Mouse (Mus musculus) MEL (cell line): ENCODE measurements at regions not wholly inside any gene's neighbourhood (a gene's known extent, or its start where the extent isn't known, plus 50 kb on each side); places are given as distances from the start of the nearest gene placed in this dataset.

Experiments
- CTCF ChIP-seq, 3 experiments: IDR thresholded peaks in 2 of 3; conservative IDR thresholded peaks in 1 of 3; 2 replicates each; pipeline ENCODE4 v1.5.1; 2011 to 2012; ENCODE audit warnings: low read length in 3 of 3, low read depth in 2 of 3, mild to moderate bottlenecking in 2 of 3, improper control_type of control experiment in 1 of 3, inconsistent platforms in 1 of 3, mixed read lengths in 1 of 3, moderate library complexity in 1 of 3; ENCODE audit not compliant: control insufficient read depth in 1 of 3, insufficient read depth in 1 of 3, poor library complexity in 1 of 3, severe bottlenecking in 1 of 3
- ELF1 ChIP-seq: IDR thresholded peaks from 2 replicates; pipeline ENCODE4 v1.6.1; 2014; ENCODE audit warnings: low read depth, mild to moderate bottlenecking, inconsistent platforms, low read length, improper control_type of control experiment, moderate library complexity
- EP300 ChIP-seq, 2 experiments: IDR thresholded peaks; 2 replicates each; pipeline ENCODE4 v1.6.1; 2011; ENCODE audit warnings: improper control_type of control experiment in 2 of 2, low read length in 2 of 2, low read depth in 1 of 2, mild to moderate bottlenecking in 1 of 2
- GABPA ChIP-seq: IDR thresholded peaks from 2 replicates; pipeline ENCODE4 v1.6.1; 2012; ENCODE audit warnings: low read depth, mild to moderate bottlenecking, inconsistent platforms, low read length, improper control_type of control experiment, moderate library complexity
- JUND ChIP-seq: IDR thresholded peaks from 2 replicates; pipeline ENCODE4 v1.6.1; 2011; ENCODE audit warnings: low read depth, mild to moderate bottlenecking, improper control_type of control experiment, low read length
- MXI1 ChIP-seq: IDR thresholded peaks from 2 replicates; pipeline ENCODE4 v1.6.1; 2011; ENCODE audit warnings: mild to moderate bottlenecking, low read depth, low read length, improper control_type of control experiment
- NELFE ChIP-seq: IDR thresholded peaks from 2 replicates; pipeline ENCODE4 v1.6.1; 2011; ENCODE audit warnings: low read depth, low read length, improper control_type of control experiment
- POLR2A ChIP-seq, 2 experiments: IDR thresholded peaks; 2 replicates each; pipeline ENCODE4 v1.6.1; 2011 to 2012; ENCODE audit warnings: low read length in 2 of 2, mild to moderate bottlenecking in 2 of 2, control low read depth in 1 of 2, improper control_type of control experiment in 1 of 2, low read depth in 1 of 2, moderate library complexity in 1 of 2; ENCODE audit not compliant: control insufficient read depth in 1 of 2, insufficient read depth in 1 of 2, poor library complexity in 1 of 2
- RAD21 ChIP-seq: IDR thresholded peaks from 2 replicates; pipeline ENCODE4 v1.6.1; 2011; ENCODE audit warnings: mild to moderate bottlenecking, low read depth, low read length, improper control_type of control experiment
- RCOR1 ChIP-seq: IDR thresholded peaks from 2 replicates; pipeline ENCODE4 v1.6.1; 2012; ENCODE audit warnings: low read depth, mild to moderate bottlenecking, inconsistent platforms, low read length, improper control_type of control experiment
- TAL1 ChIP-seq: IDR thresholded peaks from 2 replicates; pipeline ENCODE4 v1.6.1; 2012; ENCODE audit warnings: mild to moderate bottlenecking, inconsistent platforms, low read length, moderate library complexity, mixed read lengths
- ZNF384 ChIP-seq: IDR thresholded peaks from 2 replicates; pipeline ENCODE4 v1.6.1; 2012; ENCODE audit warnings: low read depth, mild to moderate bottlenecking, inconsistent platforms, low read length, improper control_type of control experiment

- TF ChIP-seq TAL1 (no peak), ZNF384 (no peak), RCOR1 (no peak), POLR2A (IDR thresholded peaks at IDR 0.05; ENCODE audit: control insufficient read depth in 1 of 2, insufficient read depth in 1 of 2, low read depth in 1 of 2, low read length in 2 of 2, poor library complexity in 1 of 2) (no peak), CTCF (IDR thresholded peaks at IDR 0.05 in 2 of 3, conservative IDR thresholded peaks at IDR 0.05 in 1 of 3; ENCODE audit: control insufficient read depth in 1 of 3, insufficient read depth in 1 of 3, low read depth in 2 of 3, low read length in 3 of 3, poor library complexity in 1 of 3, severe bottlenecking in 1 of 3) (no peak), MXI1 (no peak), RAD21 (no peak), GABPA (no peak), JUND (no peak), ELF1 (no peak), NELFE (no peak), EP300 (IDR thresholded peaks at IDR 0.05; ENCODE audit: low read depth in 1 of 2, low read length in 2 of 2) (no peak)
Measured at GRCm38 (mm10) chr17:93741341-93741740, 542.5 kb downstream of the Adcyap1 start.
